Mouse (Mus musculus): ENCODE results near the gene Gm8890.
"Not testable (repeated sequence)": the region's sequence is repeated elsewhere in the genome, so short reads cannot be mapped to it uniquely, and the experiment has no call there.

The Gm8890 gene

GRCm38 (mm10) chr5:11255733-11256132 is at the start of gene Gm8890:
Gene Gm8890 (plus strand): TSS chr5:11256033.
- DNase-seq = not testable (repeated sequence)

DNA sequence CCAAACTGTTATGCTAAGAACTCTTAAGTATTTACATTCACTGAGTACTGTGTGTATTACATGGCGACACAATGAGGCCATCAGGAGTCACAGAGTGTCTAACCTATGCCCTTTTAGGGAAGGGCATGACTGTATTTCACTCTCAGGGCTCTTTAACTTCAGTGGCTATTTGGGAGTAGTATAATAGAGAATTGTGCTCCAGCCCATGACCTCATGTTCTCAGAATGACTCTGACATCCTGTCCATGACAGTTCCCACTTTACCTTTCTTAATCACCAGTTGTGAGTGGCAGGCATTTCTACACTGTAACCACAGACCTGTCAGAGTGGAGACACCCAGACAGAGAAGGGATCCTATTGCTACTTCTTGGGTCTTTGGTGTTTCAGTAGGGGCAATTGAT is 388 bp downstream of the Gm8890 start:
- DNase-seq = not testable (repeated sequence)
